Mouse (Mus musculus) embryonic facial prominence, embryonic 11.5 days (tissue): ENCODE measurements around the gene Lrmda. TPM values are rescaled to one million over a fixed set of nuclear protein-coding genes. Genes with fewer than 3 reads are reported as not detected.
A peak's percentile ranks its signal among the peaks of the same experiment; 100 is the strongest.

ENCODE experiments used
- ATAC-seq: fragments of 200-750 bp; cut with Nextera tagmentation; replicated peaks from 2 replicates; pipeline ENCODE4 v1.8.0; 2017; ENCODE audit warnings: low read depth; ENCODE audit not compliant: insufficient number of reproducible peaks, low FRiP score, low TSS enrichment
- DNase-seq: peaks from one replicate; pipeline ENCODE4 v3.0.0-alpha.2; 2015; ENCODE audit warnings: low spot score
- H3K27ac ChIP-seq: fragments of 300-500 bp; sonication (generic); replicated peaks from 2 replicates; pipeline ENCODE4 v1.5.1; 2014; ENCODE audit warnings: mild to moderate bottlenecking, low read depth, low read length, control low read depth
- H3K27me3 ChIP-seq: fragments of 300-500 bp; sonication (generic); 2 replicates; pipeline ENCODE4 v1.6.1; 2014; ENCODE audit warnings: mild to moderate bottlenecking, low read length, moderate library complexity, mixed read lengths; ENCODE audit not compliant: control insufficient read depth, insufficient read depth
- H3K36me3 ChIP-seq: fragments of 300-500 bp; sonication (generic); replicated peaks from 2 replicates; pipeline ENCODE4 v1.6.1; 2014; ENCODE audit warnings: low read depth, mild to moderate bottlenecking, low read length, moderate library complexity, mixed read lengths; ENCODE audit not compliant: control insufficient read depth, insufficient read depth
- H3K4me1 ChIP-seq: fragments of 300-500 bp; sonication (generic); 2 replicates; pipeline ENCODE4 v1.6.1; 2014; ENCODE audit warnings: low read length, mixed read lengths; ENCODE audit not compliant: control insufficient read depth, insufficient read depth
- H3K4me2 ChIP-seq: fragments of 300-500 bp; sonication (generic); 2 replicates; pipeline ENCODE4 v1.6.1; 2014; ENCODE audit warnings: low read depth, mild to moderate bottlenecking, control low read depth, low read length, moderate library complexity
- H3K4me3 ChIP-seq: fragments of 300-500 bp; sonication (generic); 2 replicates; pipeline ENCODE4 v1.5.1; 2014; ENCODE audit warnings: low read depth, low read length, control low read depth
- H3K9ac ChIP-seq: fragments of 300-500 bp; sonication (generic); replicated peaks from 2 replicates; pipeline ENCODE4 v1.6.1; 2014; ENCODE audit warnings: mild to moderate bottlenecking, control low read depth, low read length
- H3K9me3 ChIP-seq: fragments of 300-500 bp; sonication (generic); replicated peaks from 2 replicates; pipeline ENCODE4 v1.6.1; 2016; ENCODE audit warnings: mild to moderate bottlenecking, low read length, inconsistent platforms, mixed read lengths; ENCODE audit not compliant: control insufficient read depth
- WGBS: fragments of 180-500 bp; shearing (Covaris S2); extraction: QIAGEN DNeasy Blood & Tissue Kit; methylation state at CpG from one replicate; pipeline ENCODE4 v1.1.7; 2014; 5-methylcytosine and 5-hydroxymethylcytosine counted together
- polyA plus RNA-seq: library from polyadenylated mRNA; unstranded; fragments of >200 nt; fragmentation: Nextera tagmentation; extraction: Ambion mirVana; gene quantifications from 2 replicates; pipeline ENCODE4 v1.2.1, GENCODE M21; 2014

Gene Lrmda
- polyA plus RNA-seq, 1 experiment from 2014 or later: 0.22 TPM

DNA sequence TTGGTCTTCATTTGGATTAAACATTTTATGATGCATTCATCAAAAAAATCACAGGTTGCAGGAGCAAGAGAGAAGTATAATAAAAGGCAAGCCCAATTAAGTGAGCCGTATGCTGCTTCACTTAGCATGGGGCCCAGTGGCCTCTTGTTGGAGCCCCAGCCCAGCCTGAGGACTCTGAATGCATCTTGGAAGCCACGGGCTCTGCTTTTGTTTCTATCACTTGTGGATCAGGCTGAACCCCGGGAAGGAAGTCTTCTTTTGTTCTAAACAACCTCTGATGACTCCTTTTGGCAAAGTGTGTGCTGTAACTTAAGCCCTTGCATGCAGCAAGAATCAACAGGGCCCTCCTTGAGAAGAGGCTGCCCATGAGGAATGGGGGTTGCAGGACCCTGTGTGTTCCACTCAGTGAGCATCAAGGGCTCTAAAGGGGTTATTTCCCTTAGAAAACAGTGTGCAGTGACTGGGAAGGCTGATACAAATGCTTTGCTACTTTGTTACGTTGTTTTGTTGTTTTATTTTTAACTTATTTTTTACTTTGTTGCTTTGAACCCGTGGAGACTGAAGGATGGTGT lies 789.2 kb downstream of the Lrmda start:
- no peak overlapping the region for H3K4me3 ChIP-seq
- H3K27me3 ChIP-seq: no peaks in the 10 kb centered on the region
- no peaks in the 10 kb centered on the region for H3K9me3 ChIP-seq
- no peak overlapping the region for H3K27ac ChIP-seq
- no peaks in the 10 kb centered on the region for H3K36me3 ChIP-seq
- no peak for DNase-seq
- no peaks in the 10 kb centered on the region; the same call in 1 of the 2 replicates for H3K4me1 ChIP-seq
- no peak overlapping the region; the same call in 1 of the 2 replicates for H3K9ac ChIP-seq
- peak; percentile 54 for ATAC-seq
- WGBS: 25% methylated on average over 5 of the region's 5 CpGs
- H3K4me2 ChIP-seq: no peak overlapping the region

DNA sequence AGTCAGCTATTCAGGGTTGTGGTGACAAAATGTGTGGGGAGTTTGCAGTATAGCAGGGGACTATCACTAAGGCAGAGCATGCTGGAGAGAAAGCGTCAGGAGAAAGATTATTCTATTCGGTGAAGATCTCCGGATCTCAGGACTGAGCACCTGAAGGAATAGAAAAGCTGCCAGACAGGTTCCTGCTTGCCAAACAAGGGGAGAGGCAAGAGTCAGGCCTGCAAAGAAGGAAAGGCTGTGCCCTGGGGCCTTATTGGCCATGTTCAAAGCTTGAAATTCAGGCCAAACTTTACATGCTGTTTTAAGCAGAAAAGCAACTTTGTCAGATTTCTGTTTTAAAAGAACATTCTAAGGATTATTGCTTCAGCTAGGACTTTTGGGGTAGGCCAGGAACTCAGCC lies 789.7 kb downstream of the Lrmda start:
- 51% methylated on average over 3 of the region's 3 CpGs for WGBS
- Histone ChIP-seq H3K4me1 (no peaks in the 10 kb centered on the region; the same call in 1 of the 2 replicates), H3K36me3 (no peaks in the 10 kb centered on the region), H3K9me3 (no peaks in the 10 kb centered on the region), H3K9ac (no peak overlapping the region), H3K4me3 (no peak overlapping the region), H3K27ac (no peak overlapping the region), H3K4me2 (no peak overlapping the region), H3K27me3 (no peaks in the 10 kb centered on the region)
- ATAC-seq (no peak), DNase-seq (peak; percentile 49)

DNA sequence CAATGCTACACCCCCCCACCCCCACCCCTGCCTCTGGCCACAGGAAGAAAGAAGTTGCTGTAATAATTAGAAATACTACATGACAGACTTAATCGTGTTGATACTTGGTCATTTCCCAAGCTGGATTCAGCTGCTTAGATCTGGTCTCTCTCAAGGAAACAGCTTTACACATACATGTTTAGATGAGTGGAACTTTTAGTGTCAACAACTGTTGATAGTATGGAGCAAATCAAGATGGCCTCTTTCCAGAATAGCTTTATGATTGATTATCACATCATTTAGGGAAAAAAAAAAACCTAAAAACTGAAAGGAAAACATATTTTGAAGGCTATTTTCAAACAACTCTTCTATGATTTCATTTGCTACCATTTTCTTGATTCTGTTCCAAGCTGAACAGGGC lies 791.0 kb downstream of the Lrmda start:
- H3K4me2 ChIP-seq: no peak overlapping the region
- H3K4me1 ChIP-seq: no peaks in the 10 kb centered on the region; the same call in 1 of the 2 replicates
- H3K9ac ChIP-seq: no peak overlapping the region
- no peaks in the 10 kb centered on the region for H3K9me3 ChIP-seq
- H3K4me3 ChIP-seq: no peak overlapping the region
- H3K27me3 ChIP-seq: no peaks in the 10 kb centered on the region
- DNase-seq (no peak), ATAC-seq (no peak)
- WGBS: 68% methylated on average over 1 of the region's 1 CpGs
- H3K27ac ChIP-seq: no peak overlapping the region
- no peaks in the 10 kb centered on the region for H3K36me3 ChIP-seq

DNA sequence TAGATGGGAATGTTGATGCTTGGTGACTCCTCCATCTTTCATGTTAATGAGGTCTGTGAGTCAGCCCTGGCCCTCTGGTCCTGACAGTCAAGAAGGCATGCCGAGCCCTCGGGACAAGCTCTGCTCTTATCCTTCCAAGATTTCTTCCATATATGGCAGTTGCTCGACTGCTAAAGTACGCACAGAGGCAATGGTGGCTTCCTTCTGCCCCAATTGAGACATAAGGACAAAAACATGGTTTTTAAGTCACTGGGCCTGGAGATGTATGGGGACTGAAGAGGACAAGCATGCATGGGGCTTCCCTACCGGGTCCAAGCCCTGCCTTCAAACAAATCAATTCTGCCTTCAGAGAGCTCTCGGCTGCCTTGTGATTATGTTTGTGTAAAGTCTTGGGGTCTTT lies 793.3 kb downstream of the Lrmda start:
- ATAC-seq (no peak), DNase-seq (no peak)
- Histone ChIP-seq H3K27ac (no peak overlapping the region), H3K4me2 (no peak overlapping the region; the same call in 1 of the 2 replicates), H3K36me3 (no peaks in the 10 kb centered on the region), H3K9me3 (no peaks in the 10 kb centered on the region), H3K4me1 (no peaks in the 10 kb centered on the region; the same call in 1 of the 2 replicates), H3K4me3 (no peak overlapping the region), H3K9ac (no peak overlapping the region), H3K27me3 (no peaks in the 10 kb centered on the region)
- WGBS: 28% methylated on average over 6 of the region's 6 CpGs

DNA sequence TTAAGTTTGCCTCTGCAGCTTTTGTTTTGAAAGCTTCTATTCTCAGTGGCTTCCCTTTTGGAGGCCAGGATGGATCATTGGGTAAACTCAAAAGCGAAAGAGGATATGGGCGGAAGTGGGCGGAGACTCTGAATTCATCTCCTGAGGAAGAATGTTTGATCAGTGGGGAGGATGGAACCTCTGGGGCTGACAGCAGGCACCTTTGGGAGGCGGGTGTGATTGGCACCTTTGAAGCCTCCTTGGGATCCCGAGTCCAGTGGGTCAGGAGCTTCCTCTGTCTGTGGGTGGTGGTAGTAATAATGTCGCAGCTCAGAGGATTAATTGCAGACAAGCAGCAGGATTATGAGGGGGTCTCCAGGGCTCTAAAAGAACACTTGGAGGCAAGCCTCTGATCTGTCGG lies 793.9 kb downstream of the Lrmda start:
- Histone ChIP-seq H3K9me3 (no peaks in the 10 kb centered on the region), H3K27me3 (no peaks in the 10 kb centered on the region), H3K4me1 (no peaks in the 10 kb centered on the region; the same call in 1 of the 2 replicates), H3K9ac (no peak overlapping the region), H3K36me3 (no peaks in the 10 kb centered on the region), H3K27ac (no peak overlapping the region), H3K4me2 (no peak overlapping the region), H3K4me3 (no peak overlapping the region)
- DNase-seq: peak; percentile 55
- ATAC-seq: no peak
- WGBS: 14% methylated on average over 7 of the region's 7 CpGs

DNA sequence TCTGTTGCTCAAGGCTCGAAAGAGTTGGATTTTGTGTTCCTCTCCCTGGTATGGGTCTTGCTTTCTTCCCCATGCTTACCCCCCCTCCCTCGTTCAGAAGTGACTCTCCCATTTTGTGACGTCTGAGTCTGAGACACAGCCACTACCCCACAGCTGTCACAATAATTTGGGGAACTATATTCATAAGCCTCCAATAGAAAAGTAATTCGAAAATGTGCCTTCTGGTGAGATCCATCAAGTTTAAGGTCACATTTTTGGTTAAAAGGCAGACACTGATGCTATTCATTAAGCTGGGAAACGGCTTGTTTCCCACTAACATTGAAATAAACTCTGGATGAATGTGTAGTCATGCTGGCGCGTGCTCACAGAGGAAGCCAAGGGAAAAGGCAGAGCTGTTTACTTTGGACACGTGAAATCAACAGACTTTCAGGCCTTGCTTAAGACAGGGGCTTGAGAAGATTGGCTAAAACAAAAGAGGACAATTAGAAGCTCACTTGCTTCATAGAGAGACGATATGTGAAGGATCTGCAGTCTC lies 795.4 kb downstream of the Lrmda start:
- no peak overlapping the region for H3K27ac ChIP-seq
- ATAC-seq (no peak), DNase-seq (no peak)
- no peaks in the 10 kb centered on the region for H3K9me3 ChIP-seq
- H3K36me3 ChIP-seq: no peaks in the 10 kb centered on the region
- H3K4me1 ChIP-seq: no peaks in the 10 kb centered on the region; the same call in 1 of the 2 replicates
- no peak overlapping the region for H3K4me3 ChIP-seq
- H3K27me3 ChIP-seq: no peaks in the 10 kb centered on the region
- H3K9ac ChIP-seq: no peak overlapping the region
- no peak overlapping the region for H3K4me2 ChIP-seq
- WGBS: 66% methylated on average over 9 of the region's 9 CpGs

DNA sequence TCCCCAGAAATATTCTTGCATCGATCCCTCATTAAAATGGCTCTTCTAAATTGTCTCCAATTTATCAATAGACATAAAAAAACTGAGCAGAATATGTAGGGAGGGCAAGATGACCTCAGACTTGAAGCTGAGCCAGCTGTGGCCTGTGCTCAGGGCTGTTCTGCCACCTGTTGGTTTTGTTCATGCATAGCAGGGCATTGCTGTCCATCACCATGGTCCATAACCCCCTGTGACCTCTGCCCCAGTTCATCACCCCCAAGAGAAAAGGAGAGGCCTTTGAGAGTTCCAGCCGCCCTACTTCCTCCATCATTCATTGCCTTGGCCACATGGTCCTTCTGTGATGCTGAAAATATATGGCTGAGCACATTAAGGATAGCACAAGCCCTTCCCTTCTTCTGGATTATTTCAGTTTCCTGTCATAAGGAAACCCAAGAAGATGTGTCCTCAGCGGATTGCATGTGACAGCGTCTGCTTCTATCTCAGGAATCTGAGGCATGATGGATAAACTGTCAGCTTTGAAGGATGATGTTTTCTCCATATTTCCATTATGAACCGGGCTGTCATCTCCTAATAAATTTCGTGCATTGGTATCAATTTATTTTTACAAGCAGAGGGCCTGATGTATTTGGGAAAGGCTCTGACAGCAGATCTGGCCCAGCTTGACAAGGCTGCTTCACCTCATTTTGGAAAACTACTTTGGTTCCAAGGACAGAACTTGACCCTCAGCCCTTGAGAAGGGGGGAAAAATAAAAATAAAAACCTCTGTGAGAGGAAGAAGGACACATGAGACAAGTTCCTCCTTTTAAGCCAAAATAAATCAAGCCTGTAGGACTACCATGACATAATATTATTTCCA lies 798.1 kb downstream of the Lrmda start:
- no peaks in the 10 kb centered on the region; the same call in 1 of the 2 replicates for H3K4me1 ChIP-seq
- no peaks in the 10 kb centered on the region for H3K27me3 ChIP-seq
- ATAC-seq (no peak), DNase-seq (no peak)
- no peak overlapping the region for H3K9ac ChIP-seq
- H3K4me3 ChIP-seq: no peak overlapping the region
- 66% methylated on average over 6 of the region's 6 CpGs for WGBS
- no peaks in the 10 kb centered on the region for H3K9me3 ChIP-seq
- no peaks in the 10 kb centered on the region for H3K36me3 ChIP-seq
- H3K4me2 ChIP-seq: no peak overlapping the region
- H3K27ac ChIP-seq: no peak overlapping the region

DNA sequence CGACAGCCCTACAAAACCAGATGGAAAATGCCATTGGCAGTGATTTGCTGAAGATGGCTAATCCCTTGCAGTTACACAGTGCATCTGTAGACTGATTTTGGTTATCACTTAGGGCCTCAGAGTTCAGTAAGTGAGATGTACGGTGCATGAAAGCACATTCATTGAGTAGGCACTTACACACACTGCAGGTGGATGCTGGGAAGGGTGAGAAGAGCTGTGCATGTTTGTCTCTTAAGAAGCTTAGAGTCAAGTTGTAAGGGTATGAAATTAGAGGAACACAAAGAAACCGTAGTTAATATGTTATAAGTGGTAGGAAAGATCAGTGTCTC lies 798.7 kb downstream of the Lrmda start:
- ATAC-seq (no peak), DNase-seq (no peak)
- no peaks in the 10 kb centered on the region for H3K36me3 ChIP-seq
- H3K27me3 ChIP-seq: no peaks in the 10 kb centered on the region
- no peaks in the 10 kb centered on the region for H3K9me3 ChIP-seq
- H3K4me1 ChIP-seq: no peaks in the 10 kb centered on the region
- no peak overlapping the region for H3K27ac ChIP-seq
- H3K4me2 ChIP-seq: no peak overlapping the region
- H3K9ac ChIP-seq: no peak overlapping the region
- WGBS: 77% methylated on average over 3 of the region's 3 CpGs
- H3K4me3 ChIP-seq: no peak overlapping the region
